15 mouse cellular contexts compared by ENCODE assay signal in genomic region chr16:87726369-87726768, GRCm38 (mm10). TPM values are rescaled to one million over a fixed set of nuclear protein-coding genes. Genes with fewer than 3 reads are reported as not detected.
A peak's percentile ranks its signal among the peaks of the same experiment; 100 is the strongest.
DNase-seq lines count a peak whose midpoint lies in the region; ATAC-seq and TF ChIP-seq lines count a peak whose summit lies in the region.
"Had no signal": no experiment of that assay in that cellular context is flagged by ENCODE, and none has a peak within 500 bp of the region (broad histone marks: within the 10 kb centered on the region; RNA-seq: fewer than 3 reads in every experiment).

No protein-coding gene starts in this region.

- TF ChIP-seq CTCF in lung, embryonic 14.5 days (IDR thresholded peaks at IDR 0.05; ENCODE audit: low read depth), result no peak

- peak; percentile 89 for DNase-seq in heart, adult 11 months
- DNase-seq in heart, postnatal 4 days, result no peak
- DNase-seq in lung, embryonic 14.5 days, result no peak
- no peak for DNase-seq in lung, postnatal 14 days
- DNase-seq in layer of hippocampus, postnatal 25 days (ENCODE audit: extremely low spot score in 1 of 2, low spot score in 1 of 2), result no peak
- DNase-seq: forebrain, postnatal 0 days; gastrocnemius, postnatal 14 days; kidney, adult 9 months; right cerebral cortex, postnatal 14 days had no signal

- no peak overlapping the region for H3K9ac ChIP-seq in lung, embryonic 14.5 days
- H3K9ac ChIP-seq in embryonic facial prominence, embryonic 15.5 days, result no peak overlapping the region
- no peak overlapping the region for H3K9ac ChIP-seq in midbrain, embryonic 15.5 days
- H3K9ac ChIP-seq: forebrain, postnatal 0 days; hindbrain, embryonic 14.5 days; liver, embryonic 14.5 days; midbrain, embryonic 12.5 days had no signal

- H3K4me2 ChIP-seq in lung, embryonic 14.5 days, result no peak overlapping the region
- H3K4me2 ChIP-seq in embryonic facial prominence, embryonic 15.5 days (replicated peaks), result no peak overlapping the region
- H3K4me2 ChIP-seq in midbrain, embryonic 15.5 days, result no peak overlapping the region
- H3K4me2 ChIP-seq: hindbrain, embryonic 14.5 days; midbrain, embryonic 12.5 days had no signal

- H3K27me3 ChIP-seq in lung, embryonic 14.5 days (ENCODE audit: insufficient read depth, low read length), result no peaks in the 10 kb centered on the region
- H3K27me3 ChIP-seq in embryonic facial prominence, embryonic 15.5 days, result no peaks in the 10 kb centered on the region
- no peaks in the 10 kb centered on the region for H3K27me3 ChIP-seq in midbrain, embryonic 15.5 days (replicated peaks)
- H3K27me3 ChIP-seq: midbrain, embryonic 12.5 days had no signal

- ATAC-seq in lung, embryonic 14.5 days (ENCODE audit: insufficient read depth), result peak; percentile 16
- ATAC-seq in embryonic facial prominence, embryonic 15.5 days (ENCODE audit: insufficient number of reproducible peaks, low FRiP score, low TSS enrichment, low read depth), result 0 out of 2 replicates have a peak, but pooled peaks have one; percentile 29
- ATAC-seq in megakaryocyte-erythroid progenitor cell, adult 5-6 weeks (replicated peaks; ENCODE audit: low FRiP score, low TSS enrichment, poor library complexity, severe bottlenecking), result peak; percentile 69
- no peak for ATAC-seq in midbrain, embryonic 15.5 days (replicated peaks)
- ATAC-seq: forebrain, postnatal 0 days had no signal

- H3K27ac ChIP-seq in lung, embryonic 14.5 days (ENCODE audit: low read depth), result no peak overlapping the region
- H3K27ac ChIP-seq in embryonic facial prominence, embryonic 15.5 days (replicated peaks), result no peak overlapping the region
- H3K27ac ChIP-seq in midbrain, embryonic 15.5 days, result no peak overlapping the region
- H3K27ac ChIP-seq: hindbrain, embryonic 14.5 days; liver, embryonic 14.5 days; midbrain, embryonic 12.5 days had no signal

- H3K36me3 ChIP-seq in lung, embryonic 14.5 days (ENCODE audit: insufficient read depth), result peaks cover 52% of the 10 kb centered on the region
- H3K36me3 ChIP-seq in embryonic facial prominence, embryonic 15.5 days, result peaks cover 47% of the 10 kb centered on the region
- peaks cover 23% of the 10 kb centered on the region for H3K36me3 ChIP-seq in midbrain, embryonic 15.5 days (replicated peaks)

- no peak overlapping the region for H3K4me3 ChIP-seq in lung, embryonic 14.5 days (ENCODE audit: low read depth, low read length)
- H3K4me3 ChIP-seq in embryonic facial prominence, embryonic 15.5 days (replicated peaks), result no peak overlapping the region
- no peak overlapping the region for H3K4me3 ChIP-seq in midbrain, embryonic 15.5 days
- H3K4me3 ChIP-seq: midbrain, embryonic 12.5 days had no signal

- 72% methylated on average over 6 of the region's 6 CpGs for WGBS in lung, embryonic 14.5 days
- WGBS in embryonic facial prominence, embryonic 15.5 days, result 78% methylated on average over 6 of the region's 6 CpGs
- WGBS in midbrain, embryonic 15.5 days, result 95% methylated on average over 6 of the region's 6 CpGs

- no peaks in the 10 kb centered on the region for H3K4me1 ChIP-seq in lung, embryonic 14.5 days (ENCODE audit: insufficient read depth)
- 0 out of 2 replicates have a peak, but pooled peaks cover 2% of the 10 kb centered on the region for H3K4me1 ChIP-seq in embryonic facial prominence, embryonic 15.5 days
- H3K4me1 ChIP-seq in midbrain, embryonic 15.5 days, result no peaks in the 10 kb centered on the region
- H3K4me1 ChIP-seq: midbrain, embryonic 12.5 days had no signal

- H3K9me3 ChIP-seq in lung, embryonic 14.5 days (ENCODE audit: low read depth, low read length), result no peaks in the 10 kb centered on the region
- H3K9me3 ChIP-seq in embryonic facial prominence, embryonic 15.5 days (replicated peaks), result no peaks in the 10 kb centered on the region
- H3K9me3 ChIP-seq in midbrain, embryonic 15.5 days, result no peaks in the 10 kb centered on the region
- H3K9me3 ChIP-seq: midbrain, embryonic 12.5 days had no signal

RNA-seq across cellular contexts. Expression of gene Bach1, which starts 27.6 kb away (rescaled TPM):
- total RNA-seq in heart, postnatal 4 days (2021), result 10 to 100 TPM; 25.9 to 28.7 TPM
- polyA plus RNA-seq in lung, embryonic 14.5 days (2014; fragmentation: Nextera tagmentation; extraction: Ambion mirVana), result 8.3 and 8.9 TPM in 2 replicates
- 13.0 and 14.4 TPM in 2 replicates for polyA plus RNA-seq in embryonic facial prominence, embryonic 15.5 days (2015; fragmentation: Nextera tagmentation; extraction: Ambion mirVana)
- 16.2 and 16.8 TPM in 2 replicates for total RNA-seq in megakaryocyte-erythroid progenitor cell, adult 5-6 weeks (2014; fragmentation: Nextera tagmentation)
- 27.1 and 40.1 TPM in 2 replicates for total RNA-seq in megakaryocyte-erythroid progenitor cell, adult 5-6 weeks (2017)
- total RNA-seq in layer of hippocampus, postnatal 25 days (2021), result 10 to 100 TPM; 11.9 to 12.8 TPM
- polyA plus RNA-seq in midbrain, embryonic 15.5 days (2015; fragmentation: Nextera tagmentation; extraction: Ambion mirVana), result 21.3 and 22.0 TPM in 2 replicates
